Mouse (Mus musculus) midbrain, embryonic 14.5 days (tissue): ENCODE results near the gene Mylk. TPM values are rescaled to one million over a fixed set of nuclear protein-coding genes. Genes with fewer than 3 reads are reported as not detected.

Experiments used
- ATAC-seq: fragments of 200-750 bp; cut with Nextera tagmentation; 2 replicates; pipeline ENCODE4 v1.8.0; 2017; ENCODE audit warnings: moderate number of reproducible peaks, moderate library complexity; ENCODE audit not compliant: low FRiP score, low TSS enrichment
- DNase-seq: peaks from one replicate; pipeline ENCODE4 v3.0.0-alpha.2; 2015
- H3K27ac ChIP-seq: fragments of 300-500 bp; sonication (generic); replicated peaks from 2 replicates; pipeline ENCODE4 v1.5.1; 2014; ENCODE audit warnings: mild to moderate bottlenecking, low read depth, low read length, moderate library complexity
- H3K27me3 ChIP-seq: fragments of 300-500 bp; sonication (generic); 2 replicates; pipeline ENCODE4 v1.6.1; 2014; ENCODE audit warnings: low read length, control low read depth, mixed read lengths; ENCODE audit not compliant: control insufficient read depth, insufficient read depth
- H3K36me3 ChIP-seq: fragments of 300-500 bp; sonication (generic); 2 replicates; pipeline ENCODE4 v1.6.1; 2014; ENCODE audit warnings: low read length, control low read depth; ENCODE audit not compliant: control insufficient read depth, insufficient read depth
- H3K4me1 ChIP-seq: fragments of 300-500 bp; sonication (generic); 2 replicates; pipeline ENCODE4 v1.6.1; 2014; ENCODE audit warnings: mild to moderate bottlenecking, antibody characterized with exemption, low read length, control low read depth; ENCODE audit not compliant: control insufficient read depth, insufficient read depth
- H3K4me2 ChIP-seq: fragments of 300-500 bp; sonication (generic); 2 replicates; pipeline ENCODE4 v1.6.1; 2014; ENCODE audit warnings: mild to moderate bottlenecking, low read length, moderate library complexity
- H3K4me3 ChIP-seq: fragments of 300-500 bp; sonication (generic); replicated peaks from 2 replicates; pipeline ENCODE4 v1.5.1; 2014; ENCODE audit warnings: low read depth, low read length
- H3K9ac ChIP-seq: fragments of 300-500 bp; sonication (generic); replicated peaks from 2 replicates; pipeline ENCODE4 v1.6.1; 2014; ENCODE audit warnings: mild to moderate bottlenecking, low read length, moderate library complexity
- H3K9me3 ChIP-seq: fragments of 300-500 bp; sonication (generic); 2 replicates; pipeline ENCODE4 v1.6.1; 2016; ENCODE audit warnings: low read length, control low read depth, mixed read lengths; ENCODE audit not compliant: control insufficient read depth
- WGBS: fragments of 180-500 bp; shearing (Covaris S2); extraction: QIAGEN DNeasy Blood & Tissue Kit; methylation state at CpG from one replicate; pipeline ENCODE4 v1.1.7; 2014; 5-methylcytosine and 5-hydroxymethylcytosine counted together
- polyA plus RNA-seq: library from polyadenylated mRNA; unstranded; fragments of >200 nt; fragmentation: Nextera tagmentation; extraction: Ambion mirVana; gene quantifications from 2 replicates; pipeline ENCODE4 v1.2.1, GENCODE M21; 2014

Mylk gene
- polyA plus RNA-seq, 1 experiment from 2014 or later = 4.9 TPM

DNA sequence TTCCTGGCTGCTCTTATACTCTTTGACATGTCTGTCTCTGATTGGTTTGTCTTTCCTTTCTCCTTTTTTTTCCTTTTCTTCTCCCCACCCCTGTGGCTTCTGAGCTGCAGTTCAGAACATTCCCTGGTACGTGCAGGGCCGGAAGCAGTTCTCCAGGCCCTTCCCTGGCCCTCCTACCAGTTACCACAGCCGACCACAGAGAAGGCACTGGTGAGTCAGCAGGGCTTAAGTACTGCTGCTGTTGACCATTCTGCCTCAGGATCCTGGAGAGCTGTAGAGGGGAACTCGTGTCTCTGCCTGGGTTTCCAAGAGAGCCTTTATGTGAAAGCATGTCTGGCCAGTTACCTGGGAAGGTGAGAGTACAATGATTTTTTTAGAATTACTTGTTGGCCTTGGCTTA, 39.7 kb downstream of the Mylk start:
- Histone ChIP-seq H3K9me3 (no peaks in the 10 kb centered on the region), H3K4me1 (no peaks in the 10 kb centered on the region), H3K9ac (no peak overlapping the region), H3K27me3 (no peaks in the 10 kb centered on the region), H3K27ac (no peak overlapping the region), H3K36me3 (no peaks in the 10 kb centered on the region), H3K4me2 (no peak overlapping the region), H3K4me3 (no peak overlapping the region)
- no peak for ATAC-seq
- 74% methylated on average over 4 of the region's 4 CpGs for WGBS
- DNase-seq = no peak

DNA sequence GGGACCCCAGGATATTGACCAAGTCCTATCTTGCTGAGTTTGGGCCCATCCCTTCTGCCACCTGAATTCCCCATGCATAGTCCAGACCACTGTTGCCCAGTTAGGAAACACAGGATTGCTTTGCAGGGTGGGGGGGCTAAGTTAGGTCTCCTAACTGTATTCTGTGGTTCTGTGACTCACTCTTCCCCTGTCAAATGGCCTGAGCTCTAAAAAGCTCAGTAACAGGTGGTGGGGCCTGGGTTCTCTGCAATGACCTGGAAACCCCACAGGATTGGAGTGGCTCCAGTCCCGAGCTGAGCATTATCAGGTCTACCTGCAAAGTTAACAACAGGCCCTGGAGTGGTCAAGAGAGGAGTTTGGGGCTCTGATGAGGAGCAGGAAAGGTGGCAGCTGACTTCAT, 47.5 kb downstream of the Mylk start:
- no peaks in the 10 kb centered on the region for H3K36me3 ChIP-seq
- H3K27me3 ChIP-seq = no peaks in the 10 kb centered on the region
- H3K4me1 ChIP-seq = no peaks in the 10 kb centered on the region
- no peaks in the 10 kb centered on the region for H3K9me3 ChIP-seq
- no peak overlapping the region for H3K4me3 ChIP-seq
- H3K4me2 ChIP-seq = no peak overlapping the region
- WGBS = 69% methylated on average over 1 of the region's 1 CpGs
- DNase-seq = no peak
- ATAC-seq = no peak
- no peak overlapping the region for H3K9ac ChIP-seq
- H3K27ac ChIP-seq = no peak overlapping the region

DNA sequence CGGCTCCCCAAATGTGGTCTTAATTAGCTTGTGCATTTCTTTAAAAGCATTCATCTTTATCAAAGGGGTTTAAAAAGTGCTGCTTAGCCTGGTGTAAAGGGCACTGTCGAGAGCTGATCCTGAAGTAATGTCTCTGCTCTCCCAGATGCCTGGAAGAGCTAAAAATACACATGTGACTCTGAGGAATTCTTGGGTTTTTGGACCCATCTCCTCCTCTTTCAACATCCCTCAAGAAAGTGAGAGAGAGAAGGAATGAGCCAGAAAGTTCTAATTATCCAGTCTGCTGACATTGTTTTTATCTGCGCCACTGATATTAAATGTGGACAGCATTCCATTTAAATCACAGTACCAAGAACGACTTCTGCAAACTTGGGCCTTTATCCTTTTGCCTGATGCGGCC, 48.0 kb downstream of the Mylk start:
- WGBS = 65% methylated on average over 5 of the region's 5 CpGs

GRCm38 (mm10) chr16:34801222-34801621, 56.2 kb downstream of the Mylk start:
- Histone ChIP-seq H3K4me1 (no peaks in the 10 kb centered on the region), H3K4me3 (no peak overlapping the region), H3K36me3 (no peaks in the 10 kb centered on the region), H3K27me3 (no peaks in the 10 kb centered on the region), H3K27ac (no peak overlapping the region), H3K9me3 (no peaks in the 10 kb centered on the region), H3K4me2 (no peak overlapping the region), H3K9ac (no peak overlapping the region)
- DNase-seq (no peak), ATAC-seq (no peak)
- 89% methylated on average over 5 of the region's 5 CpGs for WGBS

More for the DNA sequence above, 48.0 kb downstream of the Mylk start:
- Histone ChIP-seq H3K4me2 (no peak overlapping the region), H3K36me3 (no peaks in the 10 kb centered on the region), H3K27ac (no peak overlapping the region), H3K4me1 (no peaks in the 10 kb centered on the region), H3K27me3 (no peaks in the 10 kb centered on the region), H3K4me3 (no peak overlapping the region), H3K9me3 (no peaks in the 10 kb centered on the region), H3K9ac (no peak overlapping the region)
- ATAC-seq (no peak), DNase-seq (no peak)

- DNase-seq (peak; percentile 4), ATAC-seq (no peak)
- no peaks in the 10 kb centered on the region for H3K27me3 ChIP-seq
- H3K4me1 ChIP-seq = peaks cover 8% of the 10 kb centered on the region; the same call in 1 of the 2 replicates
- 62% methylated on average over 11 of the region's 11 CpGs for WGBS
- H3K36me3 ChIP-seq = no peaks in the 10 kb centered on the region
- H3K9ac ChIP-seq = no peak overlapping the region
- no peak overlapping the region for H3K4me3 ChIP-seq
- H3K9me3 ChIP-seq = no peaks in the 10 kb centered on the region
- H3K27ac ChIP-seq = no peak overlapping the region
- no peak overlapping the region for H3K4me2 ChIP-seq
Observed at GRCm38 (mm10) chr16:34804286-34805010, 59.4 kb downstream of the Mylk start.

DNA sequence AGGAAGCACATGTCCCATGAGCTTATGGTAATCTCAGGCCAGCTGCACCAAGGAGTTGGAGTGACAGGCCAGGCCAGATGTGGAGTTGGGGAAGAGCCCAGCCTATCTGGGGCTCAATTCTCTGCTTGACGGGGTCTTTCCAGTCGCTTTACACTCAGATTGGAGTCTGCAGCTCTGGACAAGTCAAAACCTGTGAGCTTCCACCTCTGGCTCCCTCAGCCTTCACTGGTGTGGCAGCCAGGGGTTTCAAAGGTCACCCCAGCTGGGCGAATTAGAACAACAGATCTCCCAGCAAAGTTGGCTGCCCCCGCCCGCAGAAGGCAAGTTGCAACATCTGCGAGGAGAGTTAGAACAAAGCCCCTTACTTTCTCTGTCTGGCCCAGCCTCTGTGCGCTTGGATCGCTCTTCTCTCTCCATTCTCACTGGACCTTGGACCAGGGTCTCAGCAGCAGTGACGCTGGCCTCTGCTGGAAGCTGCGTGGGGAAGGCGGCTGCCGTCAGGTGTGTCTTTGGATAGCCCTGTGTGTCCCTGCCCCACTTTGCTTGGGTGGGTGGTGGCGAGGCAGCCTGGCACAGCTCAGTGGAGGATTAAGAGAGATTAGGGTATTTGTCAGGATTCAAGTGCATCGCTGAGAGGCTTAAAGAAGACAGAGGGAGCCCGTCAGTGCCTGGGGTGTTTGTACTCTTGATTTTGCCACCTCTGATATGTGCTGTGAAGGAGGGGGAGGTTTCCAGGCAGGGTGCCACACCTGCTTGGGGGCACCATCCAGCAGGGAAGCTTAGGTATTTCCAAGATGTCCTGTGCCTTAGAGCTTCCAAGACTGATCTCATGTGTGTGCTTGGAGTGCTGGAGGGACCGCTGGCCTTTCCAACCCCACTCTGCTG, 62.1 kb downstream of the Mylk start:
- peak overlapping the region; percentile 13 for H3K4me2 ChIP-seq
- peaks cover 8% of the 10 kb centered on the region; the same call in 1 of the 2 replicates for H3K4me1 ChIP-seq
- H3K9ac ChIP-seq = no peak overlapping the region
- DNase-seq (peak; percentile 40), ATAC-seq (no peak)
- H3K36me3 ChIP-seq = no peaks in the 10 kb centered on the region
- WGBS = 6% methylated on average over 16 of the region's 16 CpGs
- no peaks in the 10 kb centered on the region for H3K9me3 ChIP-seq
- H3K4me3 ChIP-seq = no peak overlapping the region
- H3K27ac ChIP-seq = no peak overlapping the region
- no peaks in the 10 kb centered on the region for H3K27me3 ChIP-seq

GRCm38 (mm10) chr16:34807768-34808275, 62.8 kb downstream of the Mylk start:
- H3K36me3 ChIP-seq = no peaks in the 10 kb centered on the region
- no peak overlapping the region for H3K9ac ChIP-seq
- H3K9me3 ChIP-seq = no peaks in the 10 kb centered on the region
- H3K4me2 ChIP-seq = no peak overlapping the region
- WGBS = 5% methylated on average over 11 of the region's 11 CpGs
- no peak overlapping the region for H3K4me3 ChIP-seq
- peak; percentile 31 for DNase-seq
- no peak overlapping the region for H3K27ac ChIP-seq
- no peak for ATAC-seq
- peaks cover 8% of the 10 kb centered on the region; the same call in 1 of the 2 replicates for H3K4me1 ChIP-seq
- no peaks in the 10 kb centered on the region for H3K27me3 ChIP-seq

- WGBS = 42% methylated on average over 2 of the region's 2 CpGs
- no peak for DNase-seq
- Histone ChIP-seq H3K4me1 (peaks cover 8% of the 10 kb centered on the region; the same call in 1 of the 2 replicates), H3K36me3 (no peaks in the 10 kb centered on the region), H3K4me2 (no peak overlapping the region), H3K9ac (no peak overlapping the region), H3K4me3 (no peak overlapping the region), H3K27me3 (no peaks in the 10 kb centered on the region), H3K9me3 (no peaks in the 10 kb centered on the region), H3K27ac (no peak overlapping the region)
- no peak for ATAC-seq
Observed at GRCm38 (mm10) chr16:34812165-34812564, 67.2 kb downstream of the Mylk start.
